Mouse (Mus musculus) brown adipose tissue, adult 24 weeks (tissue): Measurements from ENCODE around the gene Tmem206. TPM values are rescaled to one million over a fixed set of nuclear protein-coding genes. Genes with fewer than 3 reads are reported as not detected.

Source experiments
- H3K27ac ChIP-seq: fragments of 200-500 bp; replicated peaks from 2 replicates; pipeline ENCODE4 v1.5.1; 2012; ENCODE audit warnings: low read depth, mild to moderate bottlenecking, low read length
- H3K4me1 ChIP-seq: fragments of 200-500 bp; 2 replicates; pipeline ENCODE4 v1.6.1; 2012; ENCODE audit warnings: low read length, mixed read lengths; ENCODE audit not compliant: control insufficient read depth, insufficient read depth, insufficient read length
- H3K4me3 ChIP-seq: fragments of 200-500 bp; 2 replicates; pipeline ENCODE4 v1.5.1; 2012; ENCODE audit warnings: low read depth, mild to moderate bottlenecking, low read length, moderate library complexity; ENCODE audit not compliant: insufficient read depth
- polyA plus RNA-seq: library from polyadenylated mRNA; stranded (reverse); fragments of >200 nt; gene quantifications from 2 replicates; pipeline ENCODE4 v1.2.4, GENCODE M21; 2012; ENCODE audit not compliant: missing spikeins, insufficient read depth, insufficient read length

The Tmem206 gene
- polyA plus RNA-seq, result 1.8 and 2.3 TPM in 2 replicates

DNA sequence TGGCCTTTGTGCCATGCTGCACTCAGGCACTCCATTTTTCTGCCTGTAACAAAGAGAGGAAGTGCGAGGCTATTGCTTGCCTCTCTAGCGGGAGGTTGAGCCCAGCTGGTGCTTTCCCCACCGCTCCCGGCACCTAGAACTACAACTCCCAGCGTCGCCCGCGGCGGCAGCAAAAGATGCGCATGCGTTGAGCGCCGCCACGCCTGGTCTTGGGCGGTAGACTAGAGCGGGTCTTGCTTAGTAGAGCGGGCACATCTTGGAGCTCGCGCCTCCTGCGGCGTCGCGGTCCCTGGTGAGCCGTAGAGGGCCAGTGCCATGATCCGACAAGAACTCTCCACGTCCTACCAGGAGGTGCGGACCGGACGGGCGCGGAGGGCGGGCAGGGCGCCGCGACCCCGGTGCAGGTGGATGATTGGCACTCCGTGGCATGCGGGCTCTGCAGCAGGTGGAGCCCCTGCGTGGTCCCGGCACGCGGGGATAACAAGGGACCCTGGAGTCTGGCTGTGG lies at the start of gene Tmem206:
TSS of gene Tmem206 (plus strand) at position 187 of the 507 bp plus-strand sequence.
- H3K27ac ChIP-seq, result no peak within 1 kb of the TSS
- H3K4me3 ChIP-seq, result peak within 1 kb of the TSS; percentile 79
- H3K4me1 ChIP-seq, result no peaks in the 10 kb centered on the region; the same call in 1 of the 2 replicates

DNA sequence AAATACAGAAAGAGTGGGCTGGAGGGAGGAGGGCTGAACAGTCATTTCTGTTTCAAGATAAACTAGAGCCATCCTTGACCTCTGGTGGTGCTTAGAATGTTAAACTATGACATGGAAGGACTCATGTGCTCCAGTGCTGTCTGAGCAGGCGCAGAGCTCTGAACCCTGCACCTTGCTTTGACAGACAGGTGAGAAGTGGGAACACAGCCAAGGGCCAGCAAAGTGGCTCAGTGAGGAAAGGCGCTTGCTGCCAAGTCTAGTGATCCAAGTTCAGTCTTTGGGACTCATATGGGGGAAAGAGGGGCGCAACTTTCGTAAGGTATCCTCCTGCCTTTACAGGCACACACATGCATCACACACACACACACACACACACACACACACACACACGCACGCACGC lies 49.5 kb upstream of the Tmem206 start:
- H3K4me3 ChIP-seq, result no peak overlapping the region
- H3K27ac ChIP-seq, result no peak overlapping the region
- H3K4me1 ChIP-seq, result no peaks in the 10 kb centered on the region

- no peaks in the 10 kb centered on the region for H3K4me1 ChIP-seq
- no peak overlapping the region for H3K4me3 ChIP-seq
- H3K27ac ChIP-seq, result no peak overlapping the region
Measured at GRCm38 (mm10) chr1:191277549-191278059, 48.1 kb upstream of the Tmem206 start.

- Histone ChIP-seq H3K27ac (no peak overlapping the region), H3K4me1 (no peaks in the 10 kb centered on the region), H3K4me3 (no peak overlapping the region)
Measured at GRCm38 (mm10) chr1:191278324-191278723, 47.4 kb upstream of the Tmem206 start.

DNA sequence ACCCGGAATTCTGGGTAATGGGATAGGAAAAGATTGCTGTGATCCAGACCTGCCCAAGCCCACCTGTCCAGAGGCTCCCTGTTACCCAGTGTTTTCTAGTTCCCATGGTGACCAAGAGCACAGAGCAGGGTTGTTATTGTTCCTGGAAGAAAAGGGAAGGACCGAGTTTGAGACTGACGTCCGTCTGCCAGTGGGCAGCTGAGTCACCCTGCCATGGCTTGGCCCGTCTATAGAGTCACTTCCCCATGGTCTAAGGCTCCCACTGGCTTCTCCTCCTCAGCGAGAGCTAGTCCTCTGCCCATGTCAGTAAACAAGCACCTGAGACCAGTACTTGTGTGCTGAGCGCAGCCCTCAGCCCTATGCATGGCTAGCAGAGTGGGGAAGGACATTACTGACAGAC lies 44.5 kb upstream of the Tmem206 start:
- H3K27ac ChIP-seq, result peak overlapping the region; percentile 60

GRCm38 (mm10) chr1:191282319-191282718 lies 43.4 kb upstream of the Tmem206 start:
- Histone ChIP-seq H3K4me1 (no peaks in the 10 kb centered on the region), H3K4me3 (no peak overlapping the region), H3K27ac (no peak overlapping the region)

More for the DNA sequence above, 44.5 kb upstream of the Tmem206 start:
- no peak overlapping the region for H3K4me3 ChIP-seq
- no peaks in the 10 kb centered on the region for H3K4me1 ChIP-seq

DNA sequence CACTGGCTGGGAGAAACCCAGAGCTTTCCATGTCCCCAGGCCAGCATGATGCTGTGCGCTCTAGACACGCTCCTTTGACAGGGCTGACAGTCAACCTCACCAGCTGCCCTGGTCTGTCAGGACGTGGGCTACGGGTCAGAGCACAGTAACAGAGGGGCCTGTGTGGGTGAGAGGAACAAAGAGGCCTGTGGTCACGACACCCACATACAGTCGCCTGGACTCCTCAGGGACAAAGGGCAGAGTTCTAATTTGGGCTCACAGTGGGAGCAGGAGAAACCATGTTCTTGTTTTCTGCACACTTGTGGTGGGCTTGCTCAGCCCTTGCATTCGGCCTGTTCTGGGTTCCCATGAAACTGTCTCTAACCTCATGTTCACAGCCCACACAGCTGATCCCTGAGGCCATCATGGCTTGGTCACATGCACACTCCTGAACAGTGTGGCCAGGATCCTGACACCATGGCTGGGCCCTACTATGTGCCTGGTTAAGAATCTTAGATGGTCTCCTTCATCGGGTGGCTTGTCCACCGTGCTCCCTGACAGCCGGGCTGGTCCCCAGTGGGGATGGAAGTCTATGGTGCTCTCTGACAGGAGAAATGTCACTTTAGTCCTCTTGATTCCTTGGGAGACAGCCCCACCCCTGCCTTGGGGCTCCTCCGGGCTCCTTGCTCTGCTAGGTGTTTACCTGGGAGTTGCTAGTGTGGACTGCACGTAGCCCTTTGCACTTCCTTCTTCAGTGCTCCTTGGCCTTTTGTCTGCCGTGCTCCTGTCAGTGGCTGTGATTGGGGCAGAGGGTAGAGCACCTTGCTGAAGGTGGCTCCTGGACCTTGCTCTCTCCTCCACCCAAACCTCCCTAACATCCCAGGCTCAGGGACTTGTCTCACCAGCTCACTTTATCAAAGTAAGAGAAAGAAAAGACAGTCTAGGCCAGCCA lies 42.3 kb upstream of the Tmem206 start:
- no peak overlapping the region for H3K4me3 ChIP-seq
- H3K4me1 ChIP-seq, result no peaks in the 10 kb centered on the region
- H3K27ac ChIP-seq, result 0 out of 2 replicates have a peak overlapping the region, but pooled peaks have one; percentile 6

DNA sequence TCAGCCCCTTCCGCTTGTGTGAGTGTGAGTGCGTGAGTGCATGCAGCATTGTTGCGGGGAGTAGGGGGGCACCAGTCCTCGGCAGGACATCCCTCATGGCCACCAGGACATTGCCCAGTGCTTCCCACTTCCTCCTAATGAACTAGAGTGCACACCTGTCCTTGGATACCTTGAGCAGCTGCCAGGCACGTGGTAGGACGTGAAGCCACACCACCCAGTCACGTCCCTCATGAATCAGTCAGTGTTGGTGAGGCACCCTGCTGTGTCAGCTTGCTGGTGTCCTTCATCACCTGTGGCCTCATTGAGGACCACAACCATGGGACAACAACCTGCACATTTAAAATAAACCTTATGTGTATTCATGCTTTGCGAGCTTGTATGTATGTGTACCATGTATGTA lies 41.2 kb upstream of the Tmem206 start:
- no peak overlapping the region for H3K27ac ChIP-seq
- no peaks in the 10 kb centered on the region for H3K4me1 ChIP-seq
- no peak overlapping the region for H3K4me3 ChIP-seq

- Histone ChIP-seq H3K4me3 (no peak overlapping the region), H3K27ac (no peak overlapping the region), H3K4me1 (no peaks in the 10 kb centered on the region)
Measured at GRCm38 (mm10) chr1:191288762-191289161, 37.0 kb upstream of the Tmem206 start.

DNA sequence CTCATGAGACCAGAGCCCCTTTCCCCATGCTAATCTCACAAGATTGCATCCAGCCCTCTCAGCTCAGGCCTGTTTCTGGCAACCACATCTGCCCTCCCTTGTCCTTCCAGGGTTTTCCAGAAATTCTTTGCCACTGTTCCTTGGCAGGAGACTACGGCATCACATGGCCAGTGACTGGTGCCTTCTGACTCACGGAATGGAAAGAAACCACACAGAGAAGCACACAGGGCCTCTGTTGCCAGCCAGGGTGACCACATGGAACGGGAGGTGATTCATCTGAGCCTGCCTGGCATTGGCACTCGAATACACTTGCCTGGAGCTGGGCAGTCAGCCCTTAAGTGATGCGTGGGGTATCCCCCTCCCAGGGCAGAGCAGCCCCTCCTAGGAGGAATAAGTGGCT lies 33.4 kb upstream of the Tmem206 start:
- Histone ChIP-seq H3K4me1 (peaks cover 7% of the 10 kb centered on the region; the same call in 1 of the 2 replicates), H3K27ac (peak overlapping the region; percentile 50; the same call in 1 of the 2 replicates), H3K4me3 (no peak overlapping the region)

GRCm38 (mm10) chr1:191293051-191293450 lies 32.7 kb upstream of the Tmem206 start:
- Histone ChIP-seq H3K27ac (no peak overlapping the region), H3K4me1 (peaks cover 8% of the 10 kb centered on the region; the same call in 1 of the 2 replicates), H3K4me3 (no peak overlapping the region)

GRCm38 (mm10) chr1:191293996-191294795 lies 31.5 kb upstream of the Tmem206 start:
- peaks cover 11% of the 10 kb centered on the region; the same call in 1 of the 2 replicates for H3K4me1 ChIP-seq
- H3K27ac ChIP-seq, result no peak overlapping the region
- no peak overlapping the region for H3K4me3 ChIP-seq

GRCm38 (mm10) chr1:191295784-191296183 lies 29.9 kb upstream of the Tmem206 start:
- Histone ChIP-seq H3K4me1 (peaks cover 11% of the 10 kb centered on the region; the same call in 1 of the 2 replicates), H3K27ac (no peak overlapping the region), H3K4me3 (no peak overlapping the region)

GRCm38 (mm10) chr1:191296445-191296844 lies 29.3 kb upstream of the Tmem206 start:
- Histone ChIP-seq H3K4me1 (peaks cover 11% of the 10 kb centered on the region; the same call in 1 of the 2 replicates), H3K4me3 (no peak overlapping the region), H3K27ac (no peak overlapping the region)

GRCm38 (mm10) chr1:191298304-191298703 lies 27.4 kb upstream of the Tmem206 start:
- Histone ChIP-seq H3K4me3 (no peak overlapping the region), H3K4me1 (peaks cover 11% of the 10 kb centered on the region; the same call in 1 of the 2 replicates), H3K27ac (no peak overlapping the region)
